Mouse (Mus musculus) frontal cortex, adult 2 months (tissue): ENCODE measurements around the gene Wee1. TPM values are rescaled to one million over a fixed set of nuclear protein-coding genes. Genes with fewer than 3 reads are reported as not detected.

Experiments used
- DNase-seq, 2 experiments: peaks; one replicate each; pipeline ENCODE4 v3.0.0; 2022; ENCODE audit warnings: low spot score in 1 of 2; ENCODE audit errors: extremely low spot score in 1 of 2
- polyA plus RNA-seq: library from polyadenylated mRNA; depleted of rRNA; stranded (reverse); fragments of >200 nt; gene quantifications from 2 replicates; pipeline ENCODE4 v1.2.3, GENCODE M21; 2012; rRNA removed

The Wee1 gene
- polyA plus RNA-seq, 1 experiment: 11.8 TPM

GRCm38 (mm10) chr7:110184608-110185007 lies 62.8 kb downstream of the Wee1 start:
- no peak for DNase-seq

GRCm38 (mm10) chr7:110189951-110190350 lies 68.1 kb downstream of the Wee1 start:
- no peak for DNase-seq

Other genes with a start within 250 kb of the Wee1 start
- gene Dennd5a, start 161.6 kb upstream of the Wee1 start, polyA plus RNA-seq: 220 and 223 TPM in 2 replicates
- 37.6 and 42.3 TPM in 2 replicates for gene Tmem41b, start 135.1 kb upstream of the Wee1 start, polyA plus RNA-seq
- gene Ipo7, start 103.8 kb upstream of the Wee1 start, polyA plus RNA-seq: 46.6 and 49.4 TPM in 2 replicates
- 11.4 and 14.0 TPM in 2 replicates for gene Zfp143, start 60.8 kb upstream of the Wee1 start, polyA plus RNA-seq
- 11.8 and 12.0 TPM in 2 replicates for gene Swap70, start 99.7 kb downstream of the Wee1 start, polyA plus RNA-seq